Mouse (Mus musculus): ENCODE data around the gene Ldb2. TPM values are rescaled to one million over a fixed set of nuclear protein-coding genes. Genes with fewer than 3 reads are reported as not detected.

Ldb2 gene
- polyA plus RNA-seq, 1 experiment from 2014 or later = 48.7 TPM

DNA sequence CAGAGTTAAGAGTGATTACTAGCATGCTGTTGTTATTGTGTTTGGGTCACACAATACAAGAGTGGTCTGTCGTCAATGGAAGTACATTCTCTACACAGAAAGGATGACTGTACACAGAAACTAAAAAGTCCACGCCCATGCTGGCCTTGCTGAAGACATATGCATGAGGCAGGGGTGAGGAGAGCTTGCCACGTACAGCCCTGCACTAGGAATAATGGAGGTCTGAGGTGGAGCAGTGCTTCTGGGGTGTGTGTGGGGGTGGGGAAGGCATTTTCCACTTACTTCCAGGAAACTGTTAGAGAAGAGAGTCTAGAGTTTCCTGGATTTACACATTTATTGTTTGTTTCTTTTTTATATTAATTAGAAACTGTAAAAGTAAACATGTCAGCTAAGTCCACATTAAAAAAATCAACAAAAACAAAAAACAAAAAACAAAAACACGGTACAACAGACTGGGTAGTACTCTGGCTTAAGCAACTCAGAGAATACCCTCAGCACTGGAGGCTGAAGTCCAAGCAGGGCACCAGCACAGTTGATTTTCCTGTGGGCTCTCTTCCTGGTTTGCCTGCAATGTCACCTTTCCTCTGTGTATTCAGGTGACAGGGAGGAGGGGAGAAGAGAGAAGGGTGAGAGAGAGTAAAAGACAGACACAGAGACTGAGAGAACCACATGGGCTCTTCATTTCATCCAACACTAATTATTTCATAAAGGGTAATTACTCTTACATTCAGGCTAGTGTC, 89.2 kb downstream of the Ldb2 start:
- Histone ChIP-seq H3K9me3 (replicated peaks) (no peaks in the 10 kb centered on the region), H3K4me1 (peaks cover 26% of the 10 kb centered on the region), H3K27ac (no peak overlapping the region), H3K4me3 (no peak overlapping the region), H3K36me3 (no peaks in the 10 kb centered on the region), H3K27me3 (ENCODE audit: low read depth, poor library complexity, severe bottlenecking) (no peaks in the 10 kb centered on the region)
- no peak for DNase-seq (ENCODE audit: low spot score)
- WGBS = 77% methylated on average over 4 of the region's 4 CpGs

DNA sequence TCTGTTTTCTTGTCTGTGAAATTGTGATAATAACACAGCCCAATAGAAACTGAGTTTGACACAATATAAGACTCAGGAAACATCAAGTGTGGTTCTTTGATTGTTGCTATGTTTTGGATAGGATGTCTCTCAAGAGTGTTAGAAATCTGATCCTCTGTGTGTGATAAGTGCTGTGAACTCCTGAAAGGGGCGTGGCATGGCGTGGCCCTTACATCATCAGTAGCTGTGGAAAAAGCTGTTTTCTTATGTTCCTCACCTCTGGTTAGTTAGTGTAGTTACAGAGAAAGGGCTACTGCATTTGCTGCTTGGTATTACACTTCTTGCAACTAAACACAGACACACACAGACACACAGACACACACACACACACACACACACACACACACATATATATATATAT, 90.2 kb downstream of the Ldb2 start:
- peaks cover 20% of the 10 kb centered on the region for H3K4me1 ChIP-seq
- no peaks in the 10 kb centered on the region for H3K9me3 ChIP-seq (replicated peaks)
- no peak overlapping the region for H3K27ac ChIP-seq
- DNase-seq (ENCODE audit: low spot score) = no peak
- no peak overlapping the region for H3K4me3 ChIP-seq
- WGBS = 79% methylated on average over 2 of the region's 2 CpGs
- no peaks in the 10 kb centered on the region for H3K27me3 ChIP-seq (ENCODE audit: low read depth, poor library complexity, severe bottlenecking)
- no peaks in the 10 kb centered on the region for H3K36me3 ChIP-seq

DNA sequence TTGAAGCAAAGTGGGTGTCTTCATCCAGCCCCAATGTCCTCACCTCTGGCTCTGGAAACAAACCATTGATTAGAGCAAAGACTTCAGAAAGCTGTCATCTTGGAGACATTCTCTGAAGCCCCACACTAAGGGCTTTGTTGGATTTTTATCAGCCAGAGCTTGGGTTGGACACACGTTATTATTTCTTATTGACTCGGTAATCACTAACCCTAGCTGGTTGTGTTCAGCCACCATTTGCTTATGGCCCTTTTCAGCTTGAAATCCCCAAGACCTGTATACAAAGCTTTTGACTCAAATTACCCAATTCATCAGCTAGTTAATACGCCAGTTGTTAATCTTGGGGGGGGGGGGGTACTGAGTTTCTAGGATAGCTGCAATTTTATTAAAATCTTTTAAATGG, 91.5 kb downstream of the Ldb2 start:
- peaks cover 10% of the 10 kb centered on the region for H3K4me1 ChIP-seq
- no peak for DNase-seq (ENCODE audit: low spot score)
- 82% methylated on average over 3 of the region's 3 CpGs for WGBS
- H3K36me3 ChIP-seq = no peaks in the 10 kb centered on the region
- no peak overlapping the region for H3K27ac ChIP-seq
- no peaks in the 10 kb centered on the region for H3K27me3 ChIP-seq (ENCODE audit: low read depth, poor library complexity, severe bottlenecking)
- H3K4me3 ChIP-seq = no peak overlapping the region
- no peaks in the 10 kb centered on the region for H3K9me3 ChIP-seq (replicated peaks)

DNA sequence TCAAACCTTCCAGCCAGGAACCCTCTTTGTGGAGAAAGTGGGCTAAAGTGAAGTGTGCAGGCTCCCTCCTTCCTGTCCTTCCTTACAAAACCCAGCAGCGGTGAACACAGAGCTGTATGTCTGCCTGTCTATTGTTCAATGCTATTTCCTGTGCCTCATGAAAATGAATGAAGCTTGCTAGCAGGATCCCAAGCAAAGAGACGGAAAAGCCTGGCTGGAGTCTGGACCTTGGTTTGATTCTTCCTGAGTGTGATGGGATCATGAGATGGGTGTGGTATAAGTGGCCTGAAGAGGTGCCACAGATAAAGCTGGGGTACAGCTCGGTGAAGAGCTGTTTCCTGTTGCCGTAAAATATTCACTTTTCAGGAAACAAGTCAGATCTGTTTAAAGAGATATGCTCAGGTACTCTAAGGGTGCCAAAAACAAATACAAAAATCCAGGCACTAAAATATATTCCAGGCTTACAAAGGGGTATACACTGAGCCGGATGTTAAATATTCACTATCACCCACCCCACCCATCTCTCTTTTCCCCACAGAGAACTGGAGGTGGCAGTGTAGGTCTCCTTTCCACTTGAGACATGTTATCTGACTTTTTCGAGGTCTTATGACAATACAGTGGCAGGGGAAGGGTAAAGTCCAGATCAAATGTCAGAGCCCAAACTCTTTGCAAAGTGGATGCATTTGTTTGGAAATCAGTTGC, 92.3 kb downstream of the Ldb2 start:
- no peaks in the 10 kb centered on the region for H3K9me3 ChIP-seq (replicated peaks)
- peak overlapping the region; percentile 56 for H3K27ac ChIP-seq
- H3K36me3 ChIP-seq = no peaks in the 10 kb centered on the region
- peaks cover 10% of the 10 kb centered on the region for H3K4me1 ChIP-seq
- 74% methylated on average over 6 of the region's 6 CpGs for WGBS
- no peak for DNase-seq (ENCODE audit: low spot score)
- no peak overlapping the region for H3K4me3 ChIP-seq
- no peaks in the 10 kb centered on the region for H3K27me3 ChIP-seq (ENCODE audit: low read depth, poor library complexity, severe bottlenecking)

DNA sequence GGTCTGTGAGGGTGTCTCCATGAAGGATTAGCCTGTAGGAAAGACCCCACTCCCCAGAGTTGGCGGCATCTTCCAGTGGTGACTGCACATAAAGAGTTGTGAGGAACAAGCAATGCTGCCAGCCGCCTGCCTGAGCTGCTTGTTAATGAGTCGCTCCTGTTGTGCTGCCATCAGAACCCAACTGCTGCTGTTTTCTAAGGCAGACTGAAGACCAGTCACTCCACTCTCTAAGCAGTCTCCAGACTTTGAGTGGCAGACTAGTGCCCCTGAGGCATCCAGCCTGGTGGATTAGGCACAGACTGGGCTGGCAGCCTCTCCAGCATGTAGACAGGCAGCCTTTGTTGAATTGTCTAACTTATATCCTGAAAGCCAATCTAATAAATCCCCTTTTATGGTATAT, 101.5 kb downstream of the Ldb2 start:
- whole genome bisulfite sequencing = 76% methylated on average over 3 of the region's 3 CpGs
- H3K36me3 ChIP-seq = no peaks in the 10 kb centered on the region
- no peak for DNase-seq (ENCODE audit: low spot score)
- no peaks in the 10 kb centered on the region for H3K9me3 ChIP-seq (replicated peaks)
- no peak overlapping the region for H3K4me3 ChIP-seq
- H3K4me1 ChIP-seq = peaks cover 32% of the 10 kb centered on the region
- no peaks in the 10 kb centered on the region for H3K27me3 ChIP-seq (ENCODE audit: low read depth, poor library complexity, severe bottlenecking)
- peak overlapping the region; percentile 61; the same call in 1 of the 2 replicates for H3K27ac ChIP-seq

DNA sequence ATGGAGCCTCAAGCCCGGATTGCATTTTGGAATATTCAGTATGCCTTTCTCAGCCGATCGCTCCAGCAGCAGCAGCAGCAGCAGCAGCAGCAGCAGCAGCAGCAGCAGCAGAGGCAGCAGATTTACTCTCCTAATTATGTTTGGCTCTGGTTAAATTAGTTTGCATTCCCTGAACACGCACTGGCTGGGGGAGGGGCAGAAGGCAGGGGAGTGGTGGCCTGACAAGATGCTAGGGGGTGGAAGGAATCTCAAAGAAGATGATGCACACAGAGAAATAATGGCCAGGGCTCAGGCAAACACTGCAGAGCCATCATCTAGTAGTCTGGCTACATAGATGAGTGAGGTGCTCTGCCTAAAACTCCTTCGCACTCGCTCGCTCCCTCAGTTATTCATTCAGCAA, 102.9 kb downstream of the Ldb2 start:
- no peaks in the 10 kb centered on the region for H3K27me3 ChIP-seq (ENCODE audit: low read depth, poor library complexity, severe bottlenecking)
- no peak overlapping the region for H3K4me3 ChIP-seq
- no peaks in the 10 kb centered on the region for H3K9me3 ChIP-seq (replicated peaks)
- peaks cover 32% of the 10 kb centered on the region for H3K4me1 ChIP-seq
- H3K27ac ChIP-seq = peak overlapping the region; percentile 57; the same call in 1 of the 2 replicates
- H3K36me3 ChIP-seq = no peaks in the 10 kb centered on the region
- DNase-seq (ENCODE audit: low spot score) = no peak
- 70% methylated on average over 7 of the region's 7 CpGs for WGBS

DNA sequence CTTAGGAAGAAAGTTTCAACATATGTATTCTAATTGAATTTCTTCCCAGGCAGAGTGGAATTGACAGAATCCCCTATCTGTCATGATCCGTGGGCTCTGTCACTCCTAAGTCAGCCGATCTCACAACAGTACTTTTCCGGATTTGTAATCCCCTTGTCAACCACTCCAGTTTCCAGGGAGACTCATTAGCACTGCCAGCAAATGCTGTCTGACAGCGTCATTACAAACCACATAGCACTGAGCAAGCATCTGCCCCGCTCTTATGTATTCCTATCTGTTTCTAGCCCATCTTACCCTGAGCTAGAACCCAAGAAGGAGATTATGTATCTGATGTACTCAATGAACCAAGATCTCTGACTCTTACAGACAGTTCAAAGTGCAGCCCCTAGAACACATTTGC, 105.8 kb downstream of the Ldb2 start:
- WGBS = 77% methylated on average over 5 of the region's 5 CpGs
- H3K4me3 ChIP-seq = no peak overlapping the region
- H3K36me3 ChIP-seq = no peaks in the 10 kb centered on the region
- DNase-seq (ENCODE audit: low spot score) = no peak
- peaks cover 36% of the 10 kb centered on the region for H3K4me1 ChIP-seq
- H3K27ac ChIP-seq = no peak overlapping the region
- no peaks in the 10 kb centered on the region for H3K9me3 ChIP-seq (replicated peaks)
- H3K27me3 ChIP-seq (ENCODE audit: low read depth, poor library complexity, severe bottlenecking) = no peaks in the 10 kb centered on the region

DNA sequence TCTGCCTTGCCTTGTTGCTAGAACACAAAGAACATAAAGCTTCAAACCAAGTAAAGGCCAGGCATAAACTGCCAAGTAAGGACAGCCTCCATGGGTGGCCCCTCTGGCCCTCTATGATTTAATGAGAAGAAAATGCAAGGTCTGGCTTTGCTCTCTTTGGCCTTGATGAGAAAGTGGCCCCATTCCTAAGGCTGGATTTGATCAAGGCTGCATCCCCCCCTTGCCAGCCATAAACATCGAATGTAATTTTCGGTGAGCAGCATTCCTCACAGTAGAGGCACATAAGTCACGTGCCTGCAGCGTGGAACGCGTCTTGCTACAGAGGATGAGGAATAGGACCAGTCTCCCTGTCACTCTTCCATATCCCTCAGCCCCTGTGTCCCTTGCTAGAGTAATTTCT, 113.1 kb downstream of the Ldb2 start:
- H3K27ac ChIP-seq = peak overlapping the region; percentile 73
- no peaks in the 10 kb centered on the region for H3K9me3 ChIP-seq (replicated peaks)
- peaks cover 33% of the 10 kb centered on the region for H3K4me1 ChIP-seq
- H3K27me3 ChIP-seq (ENCODE audit: low read depth, poor library complexity, severe bottlenecking) = no peaks in the 10 kb centered on the region
- no peaks in the 10 kb centered on the region for H3K36me3 ChIP-seq
- DNase-seq (ENCODE audit: low spot score) = peak; percentile 60
- no peak overlapping the region for H3K4me3 ChIP-seq
- WGBS = 40% methylated on average over 6 of the region's 6 CpGs

DNA sequence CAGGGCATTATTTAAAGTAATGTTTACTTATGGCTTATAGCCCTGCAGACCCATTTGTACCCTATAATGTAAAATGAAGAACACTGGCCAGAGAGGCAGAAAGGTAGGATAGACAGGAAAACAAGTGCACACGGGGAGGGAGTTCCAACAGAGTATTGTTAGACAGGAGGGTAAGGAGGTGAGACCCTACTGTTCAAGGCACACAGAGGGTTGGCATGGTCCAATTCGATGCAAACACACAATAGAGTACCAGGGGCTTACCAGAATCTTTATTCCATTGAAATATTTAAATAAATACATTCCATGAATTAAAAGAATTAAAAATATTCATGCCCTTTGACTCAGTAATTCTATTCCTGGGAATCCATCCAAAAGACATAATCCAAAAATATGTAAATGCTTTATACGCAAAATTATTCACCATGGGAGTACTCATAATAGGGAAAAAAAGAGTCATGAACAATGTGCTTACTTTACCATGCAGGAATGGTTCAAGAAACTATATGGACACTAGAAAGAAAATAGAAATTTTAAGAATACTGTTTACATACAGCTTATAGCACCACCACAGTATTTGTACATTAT, 118.3 kb downstream of the Ldb2 start:
- Histone ChIP-seq H3K4me3 (no peak overlapping the region), H3K9me3 (replicated peaks) (no peaks in the 10 kb centered on the region), H3K27ac (no peak overlapping the region), H3K36me3 (no peaks in the 10 kb centered on the region), H3K27me3 (ENCODE audit: low read depth, poor library complexity, severe bottlenecking) (no peaks in the 10 kb centered on the region), H3K4me1 (peaks cover 12% of the 10 kb centered on the region)
- DNase-seq (ENCODE audit: low spot score) = no peak
- 90% methylated on average over 3 of the region's 3 CpGs for WGBS

DNA sequence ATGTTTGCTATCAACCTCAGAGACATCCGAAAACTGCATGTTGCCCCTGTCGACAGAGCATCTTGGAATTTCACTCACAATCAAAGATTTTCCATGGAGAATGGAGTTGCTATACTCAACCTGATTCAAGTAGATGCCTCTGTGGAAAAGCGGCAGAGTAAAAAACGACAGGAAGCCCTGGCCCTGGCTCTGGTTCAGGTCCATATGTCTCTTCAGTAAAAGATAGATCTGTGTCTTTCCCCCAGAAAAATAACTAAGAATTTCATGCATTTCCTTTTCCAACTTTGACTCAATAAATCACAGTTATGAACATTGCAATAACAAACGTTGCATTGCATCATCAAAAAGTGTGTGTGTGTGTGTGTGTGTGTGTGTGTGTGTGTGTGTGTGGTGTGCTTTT, 121.7 kb downstream of the Ldb2 start:
- no peaks in the 10 kb centered on the region for H3K27me3 ChIP-seq (ENCODE audit: low read depth, poor library complexity, severe bottlenecking)
- DNase-seq (ENCODE audit: low spot score) = no peak

DNA sequence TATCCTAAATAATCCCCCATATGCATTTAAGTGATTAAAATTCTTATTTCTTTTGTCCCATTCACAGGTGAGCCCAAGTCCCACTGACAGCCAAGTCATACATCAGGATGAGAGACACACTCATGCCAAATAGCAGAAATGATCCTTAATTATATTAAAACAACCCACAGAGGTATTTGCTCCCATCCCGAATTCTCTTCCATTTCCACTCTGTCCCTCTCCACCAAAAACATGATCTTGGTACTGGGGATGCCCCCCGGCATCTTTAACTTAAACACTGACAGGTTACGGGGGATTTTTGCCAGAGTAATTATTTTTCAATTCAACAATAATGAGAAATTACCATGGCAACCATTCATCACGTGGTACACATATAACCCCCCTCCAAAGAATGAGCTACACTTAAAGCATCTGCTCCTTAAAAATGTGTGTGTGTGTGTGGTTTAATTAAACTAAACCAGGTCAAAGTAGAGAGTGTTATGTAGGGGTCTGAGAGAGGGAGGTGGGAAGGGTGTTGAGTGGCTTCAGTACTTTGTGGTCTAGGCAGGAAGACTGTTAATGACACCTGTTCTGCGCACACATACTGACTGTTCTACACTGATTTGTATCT, 123.2 kb downstream of the Ldb2 start:
- Histone ChIP-seq H3K4me3 (no peak overlapping the region), H3K9me3 (replicated peaks) (no peaks in the 10 kb centered on the region), H3K4me1 (peaks cover 9% of the 10 kb centered on the region), H3K27me3 (ENCODE audit: low read depth, poor library complexity, severe bottlenecking) (no peaks in the 10 kb centered on the region), H3K36me3 (no peaks in the 10 kb centered on the region), H3K27ac (no peak overlapping the region)
- DNase-seq (ENCODE audit: low spot score) = no peak
- WGBS = 88% methylated on average over 5 of the region's 5 CpGs

More for the DNA sequence above, 121.7 kb downstream of the Ldb2 start:
- H3K9me3 ChIP-seq (replicated peaks) = no peaks in the 10 kb centered on the region
- H3K4me3 ChIP-seq = no peak overlapping the region
- no peak overlapping the region for H3K27ac ChIP-seq
- WGBS = 89% methylated on average over 5 of the region's 5 CpGs
- peaks cover 9% of the 10 kb centered on the region for H3K4me1 ChIP-seq
- H3K36me3 ChIP-seq = no peaks in the 10 kb centered on the region

DNA sequence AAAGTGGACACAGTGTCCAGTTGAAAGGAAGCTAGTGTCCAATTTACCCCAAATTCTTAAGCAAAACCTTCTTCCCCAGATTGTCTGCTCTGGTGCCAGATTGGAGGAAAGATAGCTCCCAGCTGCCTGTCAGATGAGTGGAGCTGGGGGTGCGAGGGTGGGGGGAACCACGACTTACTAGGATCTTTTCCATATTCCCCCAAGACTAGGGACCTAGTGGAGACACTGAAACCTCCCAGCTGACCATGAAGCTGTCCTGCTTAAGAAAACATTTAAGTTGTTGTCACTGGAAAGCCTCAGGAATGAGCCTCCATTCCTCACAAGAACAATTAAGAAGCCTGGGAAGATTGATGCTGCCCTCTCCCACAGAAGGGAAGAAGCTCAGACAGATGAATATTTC, 129.1 kb downstream of the Ldb2 start:
- 53% methylated on average over 2 of the region's 2 CpGs for WGBS
- Histone ChIP-seq H3K4me3 (no peak overlapping the region), H3K9me3 (replicated peaks) (no peaks in the 10 kb centered on the region), H3K36me3 (0 out of 2 replicates have a peak, but pooled peaks cover under 1% of the 10 kb centered on the region), H3K4me1 (peaks cover 9% of the 10 kb centered on the region), H3K27ac (no peak overlapping the region), H3K27me3 (ENCODE audit: low read depth, poor library complexity, severe bottlenecking) (no peaks in the 10 kb centered on the region)
- DNase-seq (ENCODE audit: low spot score) = no peak

DNA sequence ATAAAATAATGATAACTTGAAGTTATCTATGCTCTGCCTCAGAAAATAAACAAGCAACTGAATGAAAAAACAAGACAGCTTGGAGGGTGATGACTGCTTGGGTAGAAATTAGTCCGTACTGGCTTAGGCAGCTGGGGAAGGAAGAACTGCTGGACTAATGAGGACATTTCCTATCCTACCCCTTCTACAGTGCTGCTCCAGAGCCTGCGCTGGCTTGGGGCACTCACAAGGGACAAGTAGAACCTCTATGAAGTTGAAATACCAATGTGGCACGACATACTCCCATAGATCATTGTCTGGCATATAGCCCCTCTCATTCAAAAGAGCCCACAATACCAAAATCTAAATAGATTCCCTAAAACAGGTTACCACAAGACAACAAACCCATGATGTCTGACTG, 131.6 kb downstream of the Ldb2 start:
- Histone ChIP-seq H3K9me3 (replicated peaks) (no peaks in the 10 kb centered on the region), H3K27me3 (ENCODE audit: low read depth, poor library complexity, severe bottlenecking) (no peaks in the 10 kb centered on the region), H3K36me3 (0 out of 2 replicates have a peak, but pooled peaks cover 2% of the 10 kb centered on the region), H3K4me3 (no peak overlapping the region), H3K4me1 (no peaks in the 10 kb centered on the region), H3K27ac (no peak overlapping the region)
- DNase-seq (ENCODE audit: low spot score) = no peak
- WGBS = 89% methylated on average over 3 of the region's 3 CpGs

Data from limb, embryonic 10.5 days (tissue).